Mouse (Mus musculus): ENCODE data around the gene Syt9. TPM values are rescaled to one million over a fixed set of nuclear protein-coding genes. Genes with fewer than 3 reads are reported as not detected.

Gene Syt9
- total and polyA plus RNA-seq, 2 experiments from 2014 or later = 14.2 to 35.2 TPM

DNA sequence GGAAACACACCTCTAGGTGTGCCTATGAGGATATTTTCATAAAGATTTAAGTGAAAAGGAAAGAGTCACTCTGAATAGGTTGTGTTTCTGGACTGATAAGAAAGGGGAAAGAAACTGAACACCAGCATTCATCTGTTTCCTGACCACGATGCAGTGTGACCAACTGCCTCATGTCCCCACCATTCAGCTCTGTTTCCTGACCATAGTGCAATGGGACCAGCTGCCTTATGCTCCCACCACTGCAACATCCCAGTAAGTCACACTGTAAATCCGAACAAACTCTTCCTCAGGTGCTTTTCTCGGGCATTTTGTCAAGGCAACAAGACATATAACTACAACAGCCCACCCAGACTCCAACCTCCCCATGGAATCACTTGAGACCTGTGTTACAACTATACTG lies 191.1 kb downstream of the Syt9 start:
- Histone ChIP-seq H3K27me3 (ENCODE audit: insufficient read depth, low read length) (no peaks in the 10 kb centered on the region), H3K36me3 (ENCODE audit: insufficient read depth, low read length) (no peaks in the 10 kb centered on the region), H3K27ac (ENCODE audit: low read depth, low read length) (no peak overlapping the region), H3K9ac (replicated peaks; ENCODE audit: low read length, poor library complexity, severe bottlenecking) (no peak overlapping the region), H3K4me3 (ENCODE audit: low read depth, low read length) (no peak overlapping the region), H3K4me1 (ENCODE audit: insufficient read depth, low read length) (no peaks in the 10 kb centered on the region), H3K9me3 (ENCODE audit: low read length) (no peaks in the 10 kb centered on the region; the same call in 1 of the 2 replicates), H3K4me2 (ENCODE audit: low read depth, low read length, poor library complexity, severe bottlenecking) (no peak overlapping the region)
- WGBS = 81% methylated on average over 3 of the region's 3 CpGs
- DNase-seq (ENCODE audit: low spot score) (no peak), ATAC-seq (ENCODE audit: low FRiP score) (no peak)
- no peak for TF ChIP-seq CTCF (IDR thresholded peaks at IDR 0.05)

DNA sequence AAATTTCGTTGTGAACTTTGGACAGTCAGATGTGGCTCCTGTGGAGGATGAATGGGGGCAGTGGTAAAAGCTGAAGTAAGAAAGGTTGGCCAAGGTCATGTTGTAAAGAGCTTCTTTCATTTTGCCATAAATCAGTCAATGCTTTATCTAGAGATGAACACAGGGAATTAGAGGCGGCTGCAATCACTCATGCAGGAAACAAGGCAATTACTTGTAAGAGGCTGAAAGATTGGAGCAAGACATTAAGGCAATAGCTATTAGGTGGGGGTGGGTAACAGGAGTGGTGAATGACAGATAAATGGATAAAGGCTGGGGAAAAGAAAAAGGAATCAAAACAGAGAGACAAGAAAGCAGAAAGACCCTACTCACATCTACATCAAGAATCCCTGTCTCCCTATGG lies 193.2 kb downstream of the Syt9 start:
- no peaks in the 10 kb centered on the region for H3K36me3 ChIP-seq (ENCODE audit: insufficient read depth, low read length)
- DNase-seq (ENCODE audit: low spot score) (no peak), ATAC-seq (ENCODE audit: low FRiP score) (no peak)
- H3K4me1 ChIP-seq (ENCODE audit: insufficient read depth, low read length) = no peaks in the 10 kb centered on the region
- H3K4me2 ChIP-seq (ENCODE audit: low read depth, low read length, poor library complexity, severe bottlenecking) = no peak overlapping the region
- no peaks in the 10 kb centered on the region for H3K27me3 ChIP-seq (ENCODE audit: insufficient read depth, low read length)
- no peak overlapping the region for H3K4me3 ChIP-seq (ENCODE audit: low read depth, low read length)
- no peak overlapping the region for H3K27ac ChIP-seq (ENCODE audit: low read depth, low read length)
- H3K9me3 ChIP-seq (ENCODE audit: low read length) = no peaks in the 10 kb centered on the region; the same call in 1 of the 2 replicates
- no peak overlapping the region for H3K9ac ChIP-seq (replicated peaks; ENCODE audit: low read length, poor library complexity, severe bottlenecking)
- 55% methylated on average over 2 of the region's 2 CpGs for WGBS
- no peak for TF ChIP-seq CTCF (IDR thresholded peaks at IDR 0.05)

DNA sequence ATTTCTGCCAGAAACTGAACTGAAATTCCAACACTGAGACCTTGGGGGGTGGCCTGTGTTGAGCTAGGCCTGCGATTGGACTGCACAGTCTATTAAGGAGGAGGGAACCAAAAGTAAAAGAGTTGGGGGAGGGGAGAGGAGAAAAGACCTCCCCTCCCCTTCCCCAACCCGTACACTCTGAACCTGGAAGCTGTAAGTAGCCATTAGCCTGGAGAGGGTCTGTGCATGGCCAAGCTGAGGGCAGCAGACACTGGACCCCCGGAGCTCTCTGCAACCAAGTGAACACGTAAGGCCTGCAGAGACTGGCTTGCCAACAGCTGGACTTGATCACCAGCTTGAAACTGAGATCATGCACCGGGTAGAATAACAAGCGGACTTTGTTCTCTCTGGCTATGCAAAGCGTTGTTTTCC lies 196.7 kb downstream of the Syt9 start, which contains the start of gene Olfml1:
Olfml1 (plus strand) TSS at position 186 of the 411 bp plus-strand sequence.
- Histone ChIP-seq H3K27me3 (ENCODE audit: insufficient read depth, low read length) (no peaks in the 10 kb centered on the region), H3K9ac (replicated peaks; ENCODE audit: low read length, poor library complexity, severe bottlenecking) (no peak within 1 kb of the TSS), H3K4me2 (ENCODE audit: low read depth, low read length, poor library complexity, severe bottlenecking) (no peak within 1 kb of the TSS), H3K4me1 (ENCODE audit: insufficient read depth, low read length) (no peaks in the 10 kb centered on the region), H3K36me3 (ENCODE audit: insufficient read depth, low read length) (no peaks in the 10 kb centered on the region), H3K9me3 (ENCODE audit: low read length) (no peaks in the 10 kb centered on the region; the same call in 1 of the 2 replicates), H3K27ac (ENCODE audit: low read depth, low read length) (no peak within 1 kb of the TSS), H3K4me3 (ENCODE audit: low read depth, low read length) (no peak within 1 kb of the TSS)
- WGBS = 61% methylated on average over 7 of the region's 7 CpGs
- ATAC-seq (ENCODE audit: low FRiP score) (peak; percentile 52; the same call in 1 of the 2 replicates), DNase-seq (ENCODE audit: low spot score) (peak; percentile 13)
- TF ChIP-seq CTCF (IDR thresholded peaks at IDR 0.05) = no peak

DNA sequence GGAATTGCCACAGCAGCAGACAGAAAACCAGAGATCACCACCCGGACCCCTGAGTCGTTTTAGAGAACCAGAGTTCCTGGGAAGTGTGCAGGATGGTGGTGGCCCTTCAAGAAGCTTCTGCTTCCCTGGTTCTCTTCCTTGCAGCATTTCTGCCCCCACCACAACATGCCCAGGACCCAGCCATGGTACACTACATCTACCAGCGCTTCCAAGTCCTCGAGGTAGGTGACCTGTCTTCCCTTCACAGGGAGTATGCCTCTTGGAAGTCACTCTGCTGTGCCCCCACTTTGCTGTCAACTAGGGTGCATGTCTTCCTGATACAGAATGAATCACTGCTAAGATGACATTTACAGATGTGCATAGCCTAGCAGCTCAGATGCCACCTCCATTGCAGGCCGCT lies 197.1 kb downstream of the Syt9 start:
- H3K4me1 ChIP-seq (ENCODE audit: insufficient read depth, low read length) = no peaks in the 10 kb centered on the region
- no peak for ATAC-seq (ENCODE audit: low FRiP score)
- H3K27me3 ChIP-seq (ENCODE audit: insufficient read depth, low read length) = no peaks in the 10 kb centered on the region
- no peaks in the 10 kb centered on the region for H3K36me3 ChIP-seq (ENCODE audit: insufficient read depth, low read length)
- H3K4me2 ChIP-seq (ENCODE audit: low read depth, low read length, poor library complexity, severe bottlenecking) = no peak overlapping the region
- H3K9me3 ChIP-seq (ENCODE audit: low read length) = no peaks in the 10 kb centered on the region; the same call in 1 of the 2 replicates
- no peak overlapping the region for H3K9ac ChIP-seq (replicated peaks; ENCODE audit: low read length, poor library complexity, severe bottlenecking)
- no peak overlapping the region for H3K4me3 ChIP-seq (ENCODE audit: low read depth, low read length)
- TF ChIP-seq CTCF (IDR thresholded peaks at IDR 0.05) = no peak
- no peak for DNase-seq (ENCODE audit: low spot score)
- WGBS = 84% methylated on average over 5 of the region's 5 CpGs
- no peak overlapping the region for H3K27ac ChIP-seq (ENCODE audit: low read depth, low read length)

DNA sequence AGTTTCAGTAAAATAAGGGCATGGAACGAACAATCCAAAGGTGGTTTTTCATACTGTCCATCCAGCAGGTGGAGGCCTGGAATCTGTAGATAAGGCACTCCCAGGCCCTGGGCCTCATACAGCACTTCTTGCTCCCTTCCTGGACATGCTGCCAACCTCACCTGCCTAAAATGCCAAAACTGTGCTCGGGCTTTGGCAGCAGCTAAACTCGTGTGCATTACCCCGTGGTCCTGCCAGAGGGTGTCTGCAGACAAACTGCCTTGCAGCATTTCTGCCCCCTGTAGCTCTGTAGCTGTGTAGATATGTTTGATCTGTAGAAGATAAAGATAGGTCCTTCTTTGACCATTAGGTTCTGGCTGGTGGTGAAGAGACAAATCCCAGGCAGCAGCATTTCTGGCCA lies 198.4 kb downstream of the Syt9 start:
- Histone ChIP-seq H3K27ac (ENCODE audit: low read depth, low read length) (no peak overlapping the region), H3K36me3 (ENCODE audit: insufficient read depth, low read length) (no peaks in the 10 kb centered on the region), H3K9me3 (ENCODE audit: low read length) (no peaks in the 10 kb centered on the region; the same call in 1 of the 2 replicates), H3K4me1 (ENCODE audit: insufficient read depth, low read length) (no peaks in the 10 kb centered on the region), H3K4me2 (ENCODE audit: low read depth, low read length, poor library complexity, severe bottlenecking) (no peak overlapping the region), H3K27me3 (ENCODE audit: insufficient read depth, low read length) (no peaks in the 10 kb centered on the region), H3K9ac (replicated peaks; ENCODE audit: low read length, poor library complexity, severe bottlenecking) (no peak overlapping the region), H3K4me3 (ENCODE audit: low read depth, low read length) (no peak overlapping the region)
- no peak for DNase-seq (ENCODE audit: low spot score)
- no peak for ATAC-seq (ENCODE audit: low FRiP score)
- 72% methylated on average over 4 of the region's 4 CpGs for WGBS
- no peak for TF ChIP-seq CTCF (IDR thresholded peaks at IDR 0.05)

DNA sequence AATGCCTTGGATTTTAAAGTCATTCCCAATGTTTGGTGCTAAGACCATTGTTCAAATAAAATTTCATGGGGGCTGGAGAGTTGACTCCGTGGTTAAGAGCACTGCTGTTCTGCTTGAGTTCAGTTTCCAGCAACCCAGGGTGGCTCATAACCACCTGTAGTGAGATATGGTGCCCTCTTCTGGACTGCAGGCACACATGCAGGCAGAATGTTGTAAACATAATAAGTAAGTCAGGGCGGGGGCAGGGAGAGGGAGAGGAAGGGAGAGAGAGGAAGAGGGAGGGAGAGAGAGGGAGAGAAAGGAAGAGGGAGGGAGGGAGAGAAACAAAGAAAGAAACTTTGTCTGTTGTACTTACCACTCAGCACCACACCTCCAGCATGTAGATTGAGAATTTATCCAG lies 203.3 kb downstream of the Syt9 start:
- no peaks in the 10 kb centered on the region for H3K36me3 ChIP-seq (ENCODE audit: insufficient read depth, low read length)
- WGBS = 59% methylated on average over 2 of the region's 2 CpGs
- TF ChIP-seq CTCF (IDR thresholded peaks at IDR 0.05) = peak; percentile 31

More for the DNA sequence above, 203.3 kb downstream of the Syt9 start:
- no peak overlapping the region for H3K4me3 ChIP-seq (ENCODE audit: low read depth, low read length)
- no peaks in the 10 kb centered on the region for H3K4me1 ChIP-seq (ENCODE audit: insufficient read depth, low read length)
- no peaks in the 10 kb centered on the region for H3K27me3 ChIP-seq (ENCODE audit: insufficient read depth, low read length)
- ATAC-seq (ENCODE audit: low FRiP score) = no peak
- no peaks in the 10 kb centered on the region for H3K9me3 ChIP-seq (ENCODE audit: low read length)
- H3K4me2 ChIP-seq (ENCODE audit: low read depth, low read length, poor library complexity, severe bottlenecking) = no peak overlapping the region
- no peak for DNase-seq (ENCODE audit: low spot score)
- H3K9ac ChIP-seq (replicated peaks; ENCODE audit: low read length, poor library complexity, severe bottlenecking) = no peak overlapping the region
- no peak overlapping the region for H3K27ac ChIP-seq (ENCODE audit: low read depth, low read length)

All from midbrain, postnatal 0 days (tissue).